Mouse (Mus musculus) cortical plate, adult 2 months (tissue): ENCODE measurements at regions not wholly inside any gene's neighbourhood (a gene's known extent, or its start where the extent isn't known, plus 50 kb on each side); places are given as distances from the start of the nearest gene placed in this dataset.

ENCODE experiments used
- CTCF ChIP-seq: fragments of 200-500 bp; IDR thresholded peaks from 2 replicates; pipeline ENCODE4 v1.5.1; 2011; ENCODE audit warnings: mild to moderate bottlenecking, control low read depth, low read length; ENCODE audit not compliant: insufficient read depth; ENCODE audit errors: extremely low read depth
- POLR2A ChIP-seq: fragments of 200-500 bp; IDR thresholded peaks from 2 replicates; pipeline ENCODE4 v1.6.1; 2011; ENCODE audit warnings: mild to moderate bottlenecking, low read length, control low read depth; ENCODE audit not compliant: insufficient read depth; ENCODE audit errors: extremely low read depth

DNA sequence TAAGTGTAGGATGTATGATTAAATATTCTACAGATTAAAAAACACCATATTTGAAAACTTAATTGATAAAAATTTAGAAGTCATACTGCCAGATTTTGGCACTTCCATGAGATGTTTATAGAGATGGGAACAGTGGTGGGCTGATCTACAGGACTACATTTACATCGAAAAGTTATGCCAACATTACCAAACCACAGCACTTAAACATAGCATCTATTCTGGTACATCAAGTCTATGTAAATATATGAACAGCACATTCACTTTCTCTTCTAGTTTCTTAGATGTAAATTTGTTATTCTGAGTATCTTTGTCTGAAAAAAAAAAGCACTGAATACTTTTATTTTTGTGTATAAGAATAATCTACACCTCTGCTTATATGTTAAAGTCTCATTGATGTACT lies 1108.1 kb downstream of the Pla2g4a start:
- TF ChIP-seq POLR2A = no peak
- no peak for TF ChIP-seq CTCF
